Mouse (Mus musculus) thymus, adult 2 months (tissue): Measurements from ENCODE around the gene Ebf3.

Experiments used
- CTCF ChIP-seq: fragments of 200-500 bp; IDR thresholded peaks from 2 replicates; pipeline ENCODE4 v1.5.1; 2012; ENCODE audit warnings: mild to moderate bottlenecking, control low read depth, low read length, moderate library complexity, borderline replicate concordance; ENCODE audit not compliant: control insufficient read depth, poor library complexity, insufficient read depth; ENCODE audit errors: extremely low read depth
- POLR2A ChIP-seq: fragments of 200-500 bp; IDR thresholded peaks from 2 replicates; pipeline ENCODE4 v1.6.1; 2012; ENCODE audit warnings: mild to moderate bottlenecking, low read length, control low read depth, moderate library complexity; ENCODE audit not compliant: control insufficient read depth, poor library complexity, insufficient read depth; ENCODE audit errors: extremely low read depth

GRCm38 (mm10) chr7:137321961-137322784 lies 7.9 kb upstream of the Ebf3 start:
- TF ChIP-seq CTCF (no peak), POLR2A (no peak)
